Mouse (Mus musculus): Measurements from ENCODE around the gene Rtl10.

Rtl10 gene

GRCm38 (mm10) chr16:18498558-18498990, at the start of gene Rtl10, which contains the start of gene Gnb1l:
Rtl10 (plus strand) TSS chr16:18498901.
Gnb1l (plus strand) TSS chr16:18498713.
- peak; percentile 95 for DNase-seq

GRCm38 (mm10) chr16:18449005-18449404, 49.7 kb upstream of the Rtl10 start:
- DNase-seq: no peak

DNA sequence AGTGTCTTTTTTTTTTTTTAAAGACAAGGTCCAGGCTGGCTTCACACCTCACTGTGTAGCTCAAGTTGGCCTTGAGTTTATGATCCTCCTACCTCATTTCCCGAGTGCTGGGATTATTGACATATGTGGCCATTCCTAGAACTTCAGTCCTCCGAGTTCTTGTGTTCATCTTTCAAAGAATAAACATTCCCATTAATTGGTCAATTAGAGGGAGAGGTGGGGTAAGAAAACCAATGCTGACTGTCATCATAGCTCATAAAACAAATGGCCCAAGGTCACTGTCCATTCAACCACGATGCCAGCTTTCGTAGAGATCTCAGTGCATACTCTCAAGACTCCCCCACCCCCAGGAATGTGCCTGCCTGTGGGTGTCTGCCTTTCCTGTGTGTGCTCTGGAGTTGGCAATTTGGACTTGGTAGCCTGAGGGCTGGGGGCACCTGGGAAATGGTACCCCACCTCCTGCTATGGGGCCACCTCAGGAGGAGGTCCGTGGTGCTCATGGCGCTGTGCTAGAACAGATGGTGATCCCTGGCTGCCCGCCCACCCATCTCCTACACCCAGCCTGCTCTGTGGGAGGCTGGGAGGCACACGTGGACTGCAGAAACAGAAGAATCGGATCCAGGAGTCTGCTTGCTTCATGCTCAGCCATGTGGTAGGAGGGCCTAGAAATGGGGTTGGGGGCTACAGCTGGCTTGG, 47.1 kb upstream of the Rtl10 start:
- DNase-seq: no peak

DNA sequence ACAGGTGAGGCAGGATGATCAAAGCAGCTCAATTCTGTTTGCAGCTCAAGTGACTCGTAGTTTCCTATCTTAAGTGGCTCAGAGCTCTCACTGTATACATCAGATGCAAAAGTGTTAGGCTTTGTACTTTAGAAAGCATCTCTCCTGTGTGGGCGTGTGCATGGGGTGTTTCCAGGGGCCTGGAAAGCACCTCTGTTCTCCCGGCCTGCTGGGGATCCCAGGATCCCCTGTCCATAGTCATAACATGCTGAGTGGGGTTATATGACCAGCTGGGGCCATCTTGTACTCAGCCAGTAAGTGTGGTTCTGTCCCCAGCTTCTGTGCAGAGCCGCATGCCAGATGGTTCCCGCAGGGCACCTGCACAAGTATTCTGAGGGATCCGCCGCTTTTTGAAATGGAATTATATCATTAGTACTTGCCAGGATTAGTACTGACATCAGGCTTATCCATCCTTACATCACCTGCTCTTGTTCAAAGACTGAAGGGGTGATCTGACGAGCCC, 46.3 kb upstream of the Rtl10 start:
- DNase-seq: no peak

GRCm38 (mm10) chr16:18453846-18454245, 44.9 kb upstream of the Rtl10 start:
- DNase-seq: no peak

GRCm38 (mm10) chr16:18455407-18455806, 43.3 kb upstream of the Rtl10 start:
- no peak for DNase-seq

DNA sequence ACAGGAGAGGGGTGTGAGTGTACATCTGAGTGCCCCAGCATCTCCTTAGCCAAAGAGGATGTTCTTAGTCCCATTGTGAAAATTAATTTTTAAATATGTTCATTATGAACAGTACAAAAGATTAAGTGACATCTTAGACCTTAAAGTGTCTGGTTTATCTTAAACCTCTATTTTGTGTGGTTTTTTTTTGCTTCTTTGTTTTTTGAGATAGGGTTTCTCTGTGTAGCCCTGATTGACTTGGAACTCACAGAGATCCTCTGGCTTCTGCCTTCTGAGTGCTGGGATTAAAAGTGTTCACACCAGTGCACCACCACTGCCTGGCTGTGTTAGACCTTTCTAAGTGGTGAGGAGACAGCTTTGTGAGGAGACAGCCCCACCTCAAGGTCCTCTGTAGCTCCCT, 40.0 kb upstream of the Rtl10 start:
- DNase-seq: no peak

DNA sequence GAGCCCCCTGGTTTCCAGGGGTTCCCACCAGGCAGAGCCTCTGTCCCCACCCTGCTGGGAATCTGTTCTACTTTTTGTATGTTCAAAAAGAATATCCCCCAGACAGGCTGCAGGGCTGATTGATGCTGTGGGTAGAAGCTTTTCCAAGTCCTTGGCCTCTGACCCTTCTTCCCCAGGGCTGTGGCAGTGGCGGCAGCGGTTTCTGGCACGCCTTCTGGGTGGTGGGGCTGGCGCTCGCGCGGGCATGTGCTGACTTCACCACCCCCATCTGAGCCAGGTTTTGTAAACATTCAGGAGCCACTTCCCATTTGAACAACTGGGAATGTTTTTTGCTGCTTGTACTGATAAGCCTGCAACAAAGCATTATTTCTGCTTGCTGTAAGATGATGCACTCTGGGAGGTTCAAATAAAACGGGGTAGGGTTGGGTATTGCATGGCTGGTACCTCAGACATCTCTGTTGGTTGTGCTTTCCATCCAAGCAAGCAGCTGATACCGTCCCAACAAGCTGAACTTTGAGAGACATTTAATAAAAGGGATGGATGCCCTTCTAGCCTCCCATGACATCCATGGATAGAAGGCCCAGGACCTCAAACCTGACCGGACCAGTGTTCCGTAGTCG, 39.3 kb upstream of the Rtl10 start:
- no peak for DNase-seq

- DNase-seq: no peak
Observed at GRCm38 (mm10) chr16:18459955-18460370, 38.7 kb upstream of the Rtl10 start.

- no peak for DNase-seq
Observed at GRCm38 (mm10) chr16:18460826-18461225, 37.9 kb upstream of the Rtl10 start.

DNA sequence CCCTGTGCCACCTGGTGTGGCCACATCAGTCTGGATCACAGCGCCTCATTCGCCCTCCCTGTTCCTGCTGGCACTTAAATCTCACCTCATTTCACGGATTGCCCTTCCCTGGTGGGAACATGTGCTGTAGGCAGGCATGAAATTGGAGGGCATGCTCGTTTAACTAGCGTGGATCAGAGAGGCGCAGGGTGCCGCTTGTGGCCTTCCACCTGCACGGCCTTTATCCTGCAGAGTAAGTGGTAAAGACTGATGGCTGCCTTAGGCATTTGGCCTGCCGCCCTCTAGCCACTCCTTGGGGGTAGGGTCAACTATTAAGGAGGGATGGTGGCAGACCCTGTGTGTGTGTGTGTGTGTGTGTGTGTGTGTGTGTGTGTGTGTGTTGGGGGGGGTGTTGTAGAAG, 36.7 kb upstream of the Rtl10 start:
- DNase-seq: no peak

- DNase-seq: no peak
Observed at GRCm38 (mm10) chr16:18462598-18462997, 36.1 kb upstream of the Rtl10 start.

DNA sequence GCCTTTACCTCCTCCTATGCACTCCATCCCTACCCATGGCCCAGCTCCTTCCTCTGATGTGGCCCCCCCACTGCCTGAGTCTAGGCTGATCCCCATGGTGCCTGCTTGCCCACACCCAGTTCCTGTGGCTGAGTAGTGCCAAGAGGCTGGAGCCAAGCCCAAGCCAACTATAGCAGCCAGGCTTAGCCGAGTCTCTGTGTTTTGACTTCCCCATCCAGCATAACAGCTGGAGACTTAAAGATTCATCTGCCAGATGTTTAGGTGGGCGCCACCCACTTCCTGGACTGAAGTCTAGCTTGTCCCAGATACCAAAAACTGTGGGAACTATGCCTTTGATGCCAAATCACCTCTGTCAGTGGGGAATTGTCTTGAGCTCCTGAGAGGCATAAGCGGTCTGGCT, 34.4 kb upstream of the Rtl10 start:
- no peak for DNase-seq

- no peak for DNase-seq
Observed at GRCm38 (mm10) chr16:18470829-18471228, 27.9 kb upstream of the Rtl10 start.

DNA sequence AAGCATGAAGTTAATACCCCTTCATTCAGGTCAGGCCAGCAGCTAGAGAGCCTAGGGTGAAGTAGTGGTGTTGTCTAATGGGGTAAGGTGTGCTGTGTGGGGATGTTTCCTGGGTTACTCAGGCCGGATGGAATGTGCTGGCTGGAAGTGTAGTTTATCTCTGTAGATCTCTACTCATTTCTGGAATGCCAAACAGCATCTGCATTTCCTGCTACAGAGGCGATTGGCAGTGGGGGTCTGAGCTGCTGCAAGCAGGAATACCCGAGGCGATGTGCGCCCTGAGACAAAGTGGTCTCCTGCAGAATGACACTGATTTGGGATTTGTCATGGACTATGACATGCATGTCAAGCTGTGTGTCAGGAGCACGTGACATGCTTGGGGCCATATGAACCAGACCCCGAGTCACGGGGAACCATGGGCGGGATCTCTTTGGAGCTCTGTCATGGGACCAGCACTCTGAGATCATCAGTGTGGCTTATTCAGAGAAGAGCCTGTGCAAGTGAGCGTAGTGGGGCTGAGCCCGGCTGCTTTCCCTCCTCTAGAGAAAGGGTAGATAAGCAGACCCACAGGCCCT, 27.2 kb upstream of the Rtl10 start:
- DNase-seq: no peak

DNA sequence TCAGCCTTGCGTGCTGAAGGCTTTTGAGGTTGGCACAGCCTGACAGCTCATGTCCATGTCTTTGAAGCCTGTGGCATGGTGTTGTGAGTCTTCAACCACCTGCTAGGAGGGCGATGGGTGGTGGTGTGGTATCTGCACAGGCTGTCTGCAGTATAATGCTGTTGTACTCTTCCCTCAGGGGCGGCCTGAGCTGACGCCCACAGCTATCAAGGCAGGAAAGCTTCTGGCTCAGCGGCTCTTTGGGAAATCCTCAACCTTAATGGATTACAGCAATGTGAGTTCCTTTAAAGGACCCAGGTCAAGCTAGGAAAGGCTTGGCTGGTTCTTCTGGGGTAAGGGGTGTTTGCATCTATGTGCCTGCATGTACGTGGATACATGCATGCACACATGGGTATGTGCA, 26.7 kb upstream of the Rtl10 start:
- DNase-seq: no peak

- DNase-seq: no peak
Observed at GRCm38 (mm10) chr16:18472416-18472815, 26.3 kb upstream of the Rtl10 start.

- DNase-seq: no peak
Observed at GRCm38 (mm10) chr16:18472976-18473375, 25.7 kb upstream of the Rtl10 start.

DNA sequence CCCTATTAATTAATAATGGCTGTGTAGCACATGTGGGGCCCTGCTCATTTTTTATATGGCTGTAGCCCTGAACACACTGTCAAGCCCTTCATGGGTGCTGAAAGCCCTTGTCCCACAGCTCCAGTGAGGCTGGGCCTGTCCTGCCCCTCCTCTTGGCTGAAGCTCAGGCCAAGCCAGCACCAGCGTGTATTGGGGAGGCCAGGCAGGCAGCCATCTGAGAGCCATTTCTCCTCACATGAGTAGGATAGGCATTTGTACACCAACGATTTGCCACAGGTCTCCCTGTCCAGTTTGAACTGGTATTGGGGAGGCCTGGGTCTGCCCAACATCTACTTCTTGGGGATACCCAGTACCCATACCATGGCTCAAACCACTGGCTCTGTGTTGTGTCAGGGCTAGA, 24.7 kb upstream of the Rtl10 start:
- DNase-seq: no peak

DNA sequence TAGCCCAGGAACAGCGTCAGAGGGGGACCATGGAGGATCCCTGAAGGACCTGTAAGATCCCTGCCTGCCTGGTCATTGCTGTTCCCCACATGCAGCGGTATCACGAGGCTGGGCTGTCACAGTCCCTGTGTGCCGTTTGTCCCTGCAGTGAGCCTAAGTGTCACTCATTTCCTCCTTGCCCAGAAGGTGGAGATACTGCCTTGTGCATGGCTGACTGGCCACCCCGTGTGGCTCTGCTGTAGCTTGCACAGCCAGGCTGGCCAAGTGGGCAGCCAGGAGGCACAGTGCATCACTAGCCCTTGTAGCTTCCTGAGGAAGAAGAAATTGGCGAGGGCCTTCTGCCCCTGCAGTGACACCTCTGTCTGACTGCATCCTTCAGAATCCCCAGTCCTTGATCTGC, 20.7 kb upstream of the Rtl10 start:
- DNase-seq: no peak

DNA sequence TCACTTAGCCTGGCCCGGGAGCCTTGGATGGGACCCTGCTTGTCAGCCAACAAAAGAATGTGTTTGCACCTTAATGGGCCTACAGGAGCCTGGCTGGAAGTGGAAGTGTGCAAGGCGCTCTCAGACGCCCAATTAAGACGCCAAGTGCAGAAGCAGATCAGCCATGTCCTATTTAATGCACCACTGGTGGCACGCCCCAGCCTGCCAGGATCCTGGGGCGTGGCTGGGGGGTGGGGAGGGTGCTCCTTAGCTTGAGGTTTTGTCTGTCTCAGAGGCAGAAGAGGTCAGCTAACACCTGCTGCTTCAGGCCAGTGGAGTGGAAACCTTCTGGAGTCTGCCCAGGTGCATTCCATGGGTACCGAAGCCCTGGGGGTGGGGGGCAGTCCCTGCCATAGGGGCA, 19.0 kb upstream of the Rtl10 start:
- DNase-seq: no peak

GRCm38 (mm10) chr16:18480933-18481485, 17.7 kb upstream of the Rtl10 start:
- no peak for DNase-seq

- no peak for DNase-seq
Observed at GRCm38 (mm10) chr16:18482431-18482830, 16.3 kb upstream of the Rtl10 start.

DNA sequence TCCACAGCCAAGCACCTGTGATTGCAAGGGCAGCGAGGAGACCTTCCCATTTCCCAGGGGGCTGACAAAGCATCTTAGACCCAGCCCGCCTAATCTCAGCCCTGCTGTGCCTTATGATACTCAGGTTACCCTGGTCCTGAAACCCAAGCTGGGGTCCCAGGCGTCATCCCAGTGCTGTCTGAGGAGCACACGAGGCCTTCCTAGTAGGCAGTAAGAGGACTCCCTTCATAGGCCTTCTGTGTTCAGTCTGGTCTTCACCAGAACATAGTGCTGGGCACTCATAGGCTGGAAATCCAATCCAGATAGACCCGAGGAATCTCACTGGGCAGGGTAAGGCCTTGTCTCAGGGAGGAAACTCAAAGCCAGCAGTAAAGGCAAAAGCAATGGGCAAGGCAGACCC, 14.9 kb upstream of the Rtl10 start:
- DNase-seq: no peak
